Mouse (Mus musculus) layer of hippocampus, adult 9-10 months (tissue): ENCODE measurements around the gene Ctsd.
"Not testable (repeated sequence)": the region's sequence is repeated elsewhere in the genome, so short reads cannot be mapped to it uniquely, and the experiment has no call there.

Experiments
- DNase-seq: peaks from one replicate; pipeline ENCODE4 v3.0.0; 2022; ENCODE audit warnings: low spot score

Gene Ctsd

GRCm38 (mm10) chr7:142332741-142333140 lies 55.1 kb downstream of the Ctsd start:
- DNase-seq = not testable (repeated sequence)

DNA sequence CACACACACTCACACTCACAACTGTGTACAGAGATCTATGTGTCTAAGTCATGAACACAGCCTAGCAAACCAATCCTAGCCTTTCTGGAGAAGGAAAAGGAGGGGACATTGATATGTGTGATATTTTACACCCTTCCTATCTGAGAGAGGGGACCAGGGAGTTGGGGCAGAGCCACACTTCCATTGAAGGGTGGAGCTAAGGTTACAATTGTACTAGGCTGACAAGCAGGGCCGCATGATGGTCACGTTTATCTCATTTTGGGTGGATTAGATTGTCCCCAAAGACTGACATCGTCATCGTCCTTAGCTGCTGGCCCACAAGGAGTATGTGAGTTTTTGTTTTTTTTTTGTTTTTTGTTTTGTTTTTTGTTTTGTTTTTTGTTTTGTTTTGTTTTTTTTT lies 56.6 kb downstream of the Ctsd start:
- DNase-seq = no peak

- no peak for DNase-seq
These were observed 57.5 kb downstream of the Ctsd start for GRCm38 (mm10) chr7:142330271-142330724.

- DNase-seq = no peak
These were observed 59.3 kb downstream of the Ctsd start for GRCm38 (mm10) chr7:142328507-142328906.

DNA sequence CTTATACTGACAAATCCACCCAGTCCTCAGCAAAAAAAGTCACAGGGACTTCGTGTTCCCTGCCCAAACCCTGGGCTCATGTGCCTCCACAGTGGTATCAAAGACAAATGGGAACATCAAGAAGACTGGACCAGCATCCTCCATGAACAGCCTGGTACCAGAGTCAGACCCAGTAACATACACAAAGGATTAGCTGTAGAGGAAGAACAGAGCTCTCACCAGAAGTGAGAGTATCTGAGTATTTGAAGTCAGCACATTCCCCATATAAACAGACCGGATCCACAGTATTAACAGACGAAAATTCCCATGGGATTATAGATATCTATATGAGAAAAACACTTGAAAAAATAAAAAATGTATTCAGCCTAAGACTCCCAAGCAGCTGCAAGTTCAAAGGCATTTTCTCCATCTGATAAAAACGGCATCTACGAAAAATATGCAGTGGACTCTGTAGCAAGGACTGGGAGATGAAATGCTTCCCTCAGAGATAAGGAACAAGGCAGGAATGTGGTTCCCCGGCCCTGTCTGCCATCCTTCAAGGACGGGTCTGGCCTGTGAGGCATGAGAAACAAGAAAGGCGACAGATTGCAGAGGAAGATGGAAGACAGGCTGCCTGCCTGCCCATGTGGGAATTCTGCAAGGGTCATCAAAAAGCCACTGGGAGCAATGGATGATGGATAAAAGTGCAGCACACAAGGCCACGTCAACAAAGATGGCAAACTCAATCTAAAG lies 61.0 kb downstream of the Ctsd start:
- no peak for DNase-seq
